Mouse (Mus musculus): ENCODE results near the gene Mcmbp.

DNA sequence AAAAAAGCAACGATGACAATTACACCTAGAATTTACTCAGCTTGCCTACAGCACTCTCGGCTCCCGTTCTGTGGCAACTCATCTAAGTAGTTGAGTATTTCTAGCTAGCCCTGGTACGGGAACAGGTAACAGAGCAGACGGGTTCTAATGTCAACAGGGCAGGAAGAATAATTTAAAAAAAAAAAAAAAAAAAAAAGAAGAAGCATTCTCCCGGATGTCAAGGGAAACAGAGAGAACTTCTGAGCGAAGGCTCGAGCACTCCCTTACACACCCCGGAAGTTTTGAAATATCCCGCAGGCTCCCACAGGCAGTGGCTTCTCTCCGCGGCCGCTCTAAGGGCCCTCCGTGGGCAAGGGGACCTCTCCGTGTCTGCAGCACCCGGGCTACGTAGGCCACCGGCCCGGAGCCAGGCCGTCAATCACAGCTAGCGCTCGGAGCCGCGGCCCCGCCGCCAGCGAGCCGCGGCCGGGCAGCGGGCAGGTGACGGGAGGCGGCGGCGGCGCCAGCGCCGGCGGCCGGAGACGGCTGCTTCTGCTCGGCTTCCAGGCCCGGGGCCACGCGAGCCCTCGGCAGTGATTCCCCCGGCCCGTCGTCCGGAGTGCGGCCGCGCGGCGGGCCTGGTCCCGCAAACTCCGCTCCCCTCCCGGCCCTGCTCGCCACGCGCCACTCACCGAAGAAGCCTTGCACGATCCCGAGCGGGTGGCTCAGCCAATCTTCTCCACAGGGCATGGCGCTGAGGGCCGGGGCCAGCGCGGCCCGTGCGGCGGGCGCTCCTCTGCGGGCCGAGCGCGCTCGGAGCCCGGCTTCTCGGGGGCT lies 625 bp downstream of the Mcmbp start:
- TF ChIP-seq CTCF (IDR thresholded peaks at IDR 0.05; ENCODE audit: control insufficient read depth, insufficient read depth, insufficient read length) (no peak), CEBPB (IDR thresholded peaks at IDR 0.05; ENCODE audit: low read depth) (no peak), USF1 (IDR thresholded peaks at IDR 0.05; ENCODE audit: low read depth) (no peak), MYOD1 (IDR thresholded peaks at IDR 0.05; ENCODE audit: control insufficient read depth, insufficient read length, low read depth) (no peak), MAX (IDR thresholded peaks at IDR 0.05) (no peak), MYOG (IDR thresholded peaks at IDR 0.05; ENCODE audit: control insufficient read depth, extremely low read depth, insufficient read length) (no peak), FOSL1 (IDR thresholded peaks at IDR 0.05; ENCODE audit: insufficient read depth, low read length, poor library complexity, severe bottlenecking) (no peak)

Measured in C2C12 (cell line).